Mouse (Mus musculus) kidney, adult 2 months (tissue): ENCODE data around the gene Hcn1. TPM values are rescaled to one million over a fixed set of nuclear protein-coding genes. Genes with fewer than 3 reads are reported as not detected.

Experiments
- DNase-seq: peaks from one replicate; pipeline ENCODE4 v3.0.0; 2021
- H3K27ac ChIP-seq: fragments of 200-500 bp; 2 replicates; pipeline ENCODE4 v1.5.1; 2012; ENCODE audit warnings: low read depth, low read length, control low read depth, inconsistent platforms; ENCODE audit not compliant: insufficient read depth
- H3K27me3 ChIP-seq: fragments of 200-500 bp; replicated peaks from 2 replicates; pipeline ENCODE4 v1.6.1; 2012; ENCODE audit warnings: mild to moderate bottlenecking, moderate library complexity, low read length, inconsistent platforms; ENCODE audit not compliant: control insufficient read depth, insufficient read depth
- H3K36me3 ChIP-seq: fragments of 200-500 bp; 2 replicates; pipeline ENCODE4 v1.6.1; 2012; ENCODE audit warnings: mild to moderate bottlenecking, moderate library complexity, low read length, inconsistent platforms; ENCODE audit not compliant: control insufficient read depth, insufficient read depth
- H3K4me1 ChIP-seq: fragments of 200-500 bp; 2 replicates; pipeline ENCODE4 v1.6.1; 2011; ENCODE audit warnings: low read length; ENCODE audit not compliant: control insufficient read depth, insufficient read depth
- H3K4me3 ChIP-seq: fragments of 200-500 bp; 2 replicates; pipeline ENCODE4 v1.5.1; 2011; ENCODE audit warnings: mild to moderate bottlenecking, low read depth, low read length, control low read depth; ENCODE audit not compliant: insufficient read depth
- CTCF ChIP-seq: fragments of 200-500 bp; conservative IDR thresholded peaks from 2 replicates; pipeline ENCODE4 v1.5.1; 2011; ENCODE audit warnings: low read depth, mild to moderate bottlenecking, control low read depth, low read length, moderate library complexity, mixed read lengths; ENCODE audit not compliant: insufficient read depth, insufficient read length
- POLR2A ChIP-seq: fragments of 200-500 bp; IDR thresholded peaks from one replicate; pipeline ENCODE4 v1.6.1; 2011; ENCODE audit warnings: low read depth, low read length, control low read depth
- WGBS: fragments of 180-500 bp; shearing (Covaris S2); methylation state at CpG from one replicate; pipeline ENCODE4 v1.1.7; 2018; 5-methylcytosine and 5-hydroxymethylcytosine counted together
- polyA plus RNA-seq: library from polyadenylated mRNA; depleted of rRNA; stranded (reverse); fragments of >200 nt; gene quantifications from 2 replicates; pipeline ENCODE4 v1.2.3, GENCODE M21; 2012

Gene Hcn1
- polyA plus RNA-seq, 1 experiment, result under 0.01 TPM

DNA sequence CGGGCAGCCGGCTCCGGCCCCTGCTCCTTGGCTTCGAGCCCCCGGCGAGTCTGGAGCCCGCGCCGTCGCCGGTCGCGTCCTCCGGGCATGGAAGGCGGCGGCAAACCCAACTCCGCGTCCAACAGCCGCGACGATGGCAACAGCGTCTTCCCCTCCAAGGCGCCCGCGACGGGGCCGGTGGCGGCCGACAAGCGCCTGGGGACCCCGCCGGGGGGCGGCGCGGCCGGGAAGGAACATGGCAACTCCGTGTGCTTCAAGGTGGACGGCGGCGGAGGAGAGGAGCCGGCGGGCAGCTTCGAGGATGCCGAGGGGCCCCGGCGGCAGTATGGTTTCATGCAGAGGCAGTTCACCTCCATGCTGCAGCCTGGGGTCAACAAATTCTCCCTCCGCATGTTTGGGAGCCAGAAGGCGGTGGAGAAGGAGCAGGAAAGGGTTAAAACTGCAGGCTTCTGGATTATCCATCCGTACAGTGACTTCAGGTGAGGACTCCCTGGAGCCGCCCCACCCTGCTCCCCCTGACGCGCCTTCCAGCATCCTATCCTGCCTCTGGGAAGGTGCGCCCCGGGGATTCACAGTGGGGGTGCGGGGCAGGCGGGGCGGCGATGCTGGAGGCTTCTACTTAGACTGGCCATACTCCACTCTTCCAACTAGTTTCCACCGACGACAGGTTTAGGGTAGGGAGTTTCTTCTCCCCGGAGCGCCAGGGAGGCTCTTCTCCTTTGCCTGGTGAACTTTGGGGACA, 668 bp downstream of the Hcn1 start:
- no peak overlapping the region for H3K27ac ChIP-seq
- WGBS, result 2% methylated on average over 61 of the region's 62 CpGs
- TF ChIP-seq CTCF, result no peak
- no peak for DNase-seq
- H3K27me3 ChIP-seq, result peaks cover 6% of the 10 kb centered on the region; the same call in 1 of the 2 replicates
- H3K4me1 ChIP-seq, result 0 out of 2 replicates have a peak, but pooled peaks cover 3% of the 10 kb centered on the region
- peak overlapping the region; percentile 19; the same call in 1 of the 2 replicates for H3K4me3 ChIP-seq
- no peaks in the 10 kb centered on the region for H3K36me3 ChIP-seq

DNA sequence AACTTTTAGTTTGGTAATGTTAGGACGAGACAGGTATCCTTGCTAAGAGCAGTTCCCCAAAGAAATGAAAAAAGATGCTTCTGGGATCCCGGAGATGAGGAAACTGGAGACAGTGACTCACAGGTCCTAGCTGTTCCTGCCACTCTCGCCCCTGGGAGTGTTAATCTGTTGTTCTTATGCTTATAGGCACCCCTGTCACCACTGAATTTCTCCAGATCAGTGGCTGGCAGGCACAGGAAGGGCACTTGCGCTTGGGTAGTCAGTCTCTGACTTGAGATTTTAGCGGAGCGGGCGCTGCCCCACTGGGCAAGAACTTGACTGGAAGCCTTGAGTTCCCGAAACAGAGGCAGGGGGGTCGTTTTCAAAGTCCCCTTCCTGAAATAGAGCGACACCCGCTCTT, 1.3 kb downstream of the Hcn1 start:
- TF ChIP-seq CTCF (no peak), POLR2A (no peak)
- Histone ChIP-seq H3K36me3 (no peaks in the 10 kb centered on the region), H3K27ac (no peak overlapping the region), H3K4me1 (0 out of 2 replicates have a peak, but pooled peaks cover 3% of the 10 kb centered on the region), H3K4me3 (no peak overlapping the region), H3K27me3 (peaks cover 6% of the 10 kb centered on the region; the same call in 1 of the 2 replicates)
- DNase-seq, result no peak
- WGBS, result 15% methylated on average over 11 of the region's 11 CpGs

DNA sequence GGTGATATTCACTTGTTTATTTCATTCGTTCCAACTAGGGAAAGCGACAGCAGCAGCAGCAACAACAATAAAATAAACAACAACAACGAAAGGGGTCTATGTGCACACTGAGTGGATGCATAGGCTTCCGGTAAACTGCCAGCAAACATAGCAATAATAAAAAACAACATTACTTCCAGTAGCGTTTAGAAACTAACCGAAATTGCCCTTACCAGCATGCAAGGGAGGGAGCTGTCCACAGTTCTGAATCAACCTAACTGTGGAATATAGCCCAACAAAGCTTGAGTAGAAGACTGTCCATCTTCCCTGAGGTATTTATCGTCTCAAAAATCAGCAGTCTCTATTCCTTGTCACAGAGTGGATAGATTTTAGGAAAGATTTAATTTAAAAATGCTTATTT, 2.0 kb downstream of the Hcn1 start:
- 0 out of 2 replicates have a peak, but pooled peaks cover 3% of the 10 kb centered on the region for H3K4me1 ChIP-seq
- H3K4me3 ChIP-seq, result no peak overlapping the region
- 27% methylated on average over 7 of the region's 7 CpGs for WGBS
- TF ChIP-seq CTCF, result no peak
- no peak for TF ChIP-seq POLR2A
- peak; percentile 25 for DNase-seq
- H3K36me3 ChIP-seq, result no peaks in the 10 kb centered on the region
- no peak overlapping the region for H3K27ac ChIP-seq
- peaks cover 6% of the 10 kb centered on the region; the same call in 1 of the 2 replicates for H3K27me3 ChIP-seq

DNA sequence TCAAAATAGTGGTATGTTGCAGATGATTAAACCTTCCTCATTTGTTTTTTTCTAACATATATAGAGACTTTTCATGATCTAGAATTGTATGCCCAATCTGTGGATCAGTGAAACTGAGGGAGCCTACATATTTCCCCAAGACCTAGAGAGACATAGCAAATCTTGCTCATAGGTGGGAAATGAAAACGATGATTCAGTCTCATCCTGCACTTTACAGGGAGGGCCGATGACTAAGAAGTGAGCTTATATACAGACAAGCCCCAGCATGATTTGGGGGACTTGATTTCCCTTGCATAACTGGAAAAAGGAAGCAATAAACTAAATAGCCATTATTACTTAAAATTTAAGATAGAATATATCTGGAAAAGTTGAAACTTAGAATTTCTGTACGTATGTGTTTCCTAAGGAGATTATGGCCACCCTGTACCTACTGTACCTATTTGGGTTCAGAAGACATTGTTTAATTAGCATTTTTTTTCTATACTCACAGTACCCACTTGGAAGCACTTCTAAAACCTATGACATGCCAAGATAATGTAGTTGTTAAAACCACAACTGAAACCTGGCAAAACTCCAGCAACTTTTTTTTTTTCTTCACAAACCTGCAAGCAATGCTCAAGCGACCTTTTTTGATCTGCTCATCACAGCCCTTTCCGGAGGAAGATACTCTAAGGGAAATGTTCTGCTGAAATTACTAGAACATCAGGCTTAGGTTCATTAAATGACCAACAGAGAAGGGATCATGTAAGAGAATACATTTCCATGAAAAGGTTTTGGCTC, 3.0 kb downstream of the Hcn1 start:
- TF ChIP-seq CTCF (no peak), POLR2A (no peak)
- 82% methylated on average over 5 of the region's 5 CpGs for WGBS

DNA sequence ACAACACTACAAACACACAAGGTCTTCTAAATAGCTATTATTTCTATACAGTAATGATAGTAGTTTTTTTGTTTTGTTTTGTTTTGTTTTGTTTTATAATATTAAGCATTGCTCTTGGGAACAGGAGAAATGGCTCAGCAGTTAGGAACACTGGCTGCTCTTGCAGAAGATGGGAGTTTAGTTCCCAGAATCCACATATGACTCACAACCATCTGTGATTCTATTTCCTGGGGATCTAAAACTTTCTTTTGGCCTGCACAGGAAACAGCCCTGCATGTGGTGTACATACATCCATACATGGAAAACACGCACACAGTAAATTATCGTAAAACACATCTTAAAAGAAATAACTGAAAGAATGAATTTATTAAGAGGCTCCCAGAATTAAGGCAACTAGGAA, 9.8 kb downstream of the Hcn1 start:
- no peak for DNase-seq
- Histone ChIP-seq H3K27ac (no peak overlapping the region), H3K4me1 (no peaks in the 10 kb centered on the region), H3K4me3 (no peak overlapping the region), H3K36me3 (no peaks in the 10 kb centered on the region), H3K27me3 (no peaks in the 10 kb centered on the region)
- TF ChIP-seq POLR2A, result no peak
- TF ChIP-seq CTCF, result no peak
- 90% methylated on average over 2 of the region's 2 CpGs for WGBS

More for the DNA sequence above, 3.0 kb downstream of the Hcn1 start:
- Histone ChIP-seq H3K4me3 (no peak overlapping the region), H3K27me3 (peaks cover 6% of the 10 kb centered on the region; the same call in 1 of the 2 replicates), H3K27ac (no peak overlapping the region), H3K4me1 (0 out of 2 replicates have a peak, but pooled peaks cover 3% of the 10 kb centered on the region), H3K36me3 (no peaks in the 10 kb centered on the region)
- no peak for DNase-seq

DNA sequence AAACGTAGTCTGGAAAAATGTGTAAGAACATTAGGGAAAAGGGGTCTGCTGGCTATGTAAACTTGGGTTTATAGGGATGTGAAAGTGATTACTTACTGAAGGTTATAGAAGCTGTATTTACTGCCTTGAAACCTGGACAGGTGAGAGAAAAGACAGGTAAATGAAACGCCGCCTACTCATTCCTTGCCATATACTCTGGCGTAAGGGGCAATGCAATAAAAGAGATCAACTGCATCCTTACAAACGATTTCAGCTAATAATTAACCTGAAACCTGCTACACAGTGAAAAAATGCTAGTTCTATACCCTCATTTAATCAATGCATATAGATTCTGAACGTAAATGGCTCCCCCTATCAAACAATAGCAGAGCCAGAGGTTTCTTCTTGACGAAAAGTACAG, 17.4 kb downstream of the Hcn1 start:
- no peak overlapping the region for H3K27ac ChIP-seq
- 66% methylated on average over 7 of the region's 7 CpGs for WGBS
- no peak for DNase-seq
- H3K4me1 ChIP-seq, result no peaks in the 10 kb centered on the region
- H3K4me3 ChIP-seq, result no peak overlapping the region
- TF ChIP-seq POLR2A (no peak), CTCF (no peak)
- no peaks in the 10 kb centered on the region for H3K27me3 ChIP-seq
- H3K36me3 ChIP-seq, result no peaks in the 10 kb centered on the region

DNA sequence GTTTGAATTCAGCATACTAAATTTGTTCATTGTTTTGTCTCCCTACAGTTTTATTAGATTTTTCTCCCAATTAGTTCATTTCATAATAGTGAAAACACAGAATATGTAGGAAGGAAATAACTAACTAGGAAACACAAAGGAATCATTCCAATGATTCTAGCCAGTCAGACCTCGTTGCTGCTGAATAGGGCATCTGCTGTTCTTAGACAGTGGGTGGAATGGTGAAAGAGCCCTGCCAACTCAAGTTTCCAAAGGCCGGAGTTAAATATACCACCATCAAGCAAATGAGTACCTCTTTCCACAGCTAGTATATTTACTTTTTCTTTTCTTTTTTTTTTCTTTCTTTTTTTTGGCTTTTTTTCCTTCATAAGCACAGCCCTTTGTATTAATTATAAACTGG, 55.4 kb downstream of the Hcn1 start:
- no peaks in the 10 kb centered on the region for H3K4me1 ChIP-seq
- H3K27me3 ChIP-seq, result no peaks in the 10 kb centered on the region
- DNase-seq, result no peak
- TF ChIP-seq CTCF (no peak), POLR2A (no peak)
- H3K27ac ChIP-seq, result no peak overlapping the region
- WGBS, result 73% methylated on average over 2 of the region's 2 CpGs
- no peak overlapping the region for H3K4me3 ChIP-seq
- H3K36me3 ChIP-seq, result no peaks in the 10 kb centered on the region
